Mouse (Mus musculus): ENCODE measurements around the gene Gys2. TPM values are rescaled to one million over a fixed set of nuclear protein-coding genes. Genes with fewer than 3 reads are reported as not detected.

The Gys2 gene
- total RNA-seq, 2 experiments from 2014 or later, result 0.16 TPM; not detected in 1

- no peak for DNase-seq
Measured at GRCm38 (mm10) chr6:142458010-142458409, 14.9 kb downstream of the Gys2 start.

- DNase-seq, result no peak
Measured at GRCm38 (mm10) chr6:142455314-142455996, 17.5 kb downstream of the Gys2 start.

- no peak for DNase-seq
Measured at GRCm38 (mm10) chr6:142453311-142453710, 19.6 kb downstream of the Gys2 start.

GRCm38 (mm10) chr6:142451381-142451780 lies 21.5 kb downstream of the Gys2 start:
- no peak for DNase-seq

GRCm38 (mm10) chr6:142429072-142429471 lies 43.8 kb downstream of the Gys2 start:
- DNase-seq, result no peak

GRCm38 (mm10) chr6:142424976-142425375 lies 47.9 kb downstream of the Gys2 start:
- no peak for DNase-seq

GRCm38 (mm10) chr6:142414597-142414996 lies 58.3 kb downstream of the Gys2 start:
- DNase-seq, result no peak

- no peak for DNase-seq
Measured at GRCm38 (mm10) chr6:142413845-142414244, 59.1 kb downstream of the Gys2 start.

- DNase-seq, result no peak
Measured at GRCm38 (mm10) chr6:142412906-142413491, 59.9 kb downstream of the Gys2 start, which contains the start of gene Spx. Gene Spx, plus strand, starts transcription at chr6:142413441.

GRCm38 (mm10) chr6:142411140-142411539 lies 61.8 kb downstream of the Gys2 start:
- DNase-seq, result no peak

- no peak for DNase-seq
Measured at GRCm38 (mm10) chr6:142395756-142396155, 77.2 kb downstream of the Gys2 start.

- no peak for DNase-seq
Measured at GRCm38 (mm10) chr6:142394669-142395068, 78.2 kb downstream of the Gys2 start.

- no peak for DNase-seq
Measured at GRCm38 (mm10) chr6:142392312-142392711, 80.6 kb downstream of the Gys2 start.

- no peak for DNase-seq
Measured at GRCm38 (mm10) chr6:142389101-142389500, 83.8 kb downstream of the Gys2 start.

GRCm38 (mm10) chr6:142387755-142388271 lies 85.1 kb downstream of the Gys2 start:
- no peak for DNase-seq

GRCm38 (mm10) chr6:142387011-142387754 lies 85.7 kb downstream of the Gys2 start, which contains the start of the genes Recql and Golt1b:
Gene Recql, minus strand, starts transcription at chr6:142387087.
Gene Golt1b, plus strand, starts transcription at chr6:142387221.
- peak; percentile 98 for DNase-seq

- no peak for DNase-seq
Measured at GRCm38 (mm10) chr6:142386285-142387010, 86.5 kb downstream of the Gys2 start.

GRCm38 (mm10) chr6:142384521-142384920 lies 88.4 kb downstream of the Gys2 start:
- DNase-seq, result no peak

- no peak for DNase-seq
Measured at GRCm38 (mm10) chr6:142381615-142382014, 91.3 kb downstream of the Gys2 start.

- DNase-seq, result no peak
Measured at GRCm38 (mm10) chr6:142379961-142380360, 92.9 kb downstream of the Gys2 start.

GRCm38 (mm10) chr6:142378576-142379330 lies 94.2 kb downstream of the Gys2 start:
- DNase-seq, result no peak
